Mouse (Mus musculus) T-helper 1 cell (primary cell): ENCODE results near the gene Gpc1.

Source experiments
- in situ Hi-C: fragments of 300-600 bp; cut with MboI, MseI; formaldehyde crosslinking; loops from one replicate; pipeline ENCODE4 v1.15.1; 2025; ENCODE audit warnings: high pct_unique_total_duplicates

The Gpc1 gene

DNA sequence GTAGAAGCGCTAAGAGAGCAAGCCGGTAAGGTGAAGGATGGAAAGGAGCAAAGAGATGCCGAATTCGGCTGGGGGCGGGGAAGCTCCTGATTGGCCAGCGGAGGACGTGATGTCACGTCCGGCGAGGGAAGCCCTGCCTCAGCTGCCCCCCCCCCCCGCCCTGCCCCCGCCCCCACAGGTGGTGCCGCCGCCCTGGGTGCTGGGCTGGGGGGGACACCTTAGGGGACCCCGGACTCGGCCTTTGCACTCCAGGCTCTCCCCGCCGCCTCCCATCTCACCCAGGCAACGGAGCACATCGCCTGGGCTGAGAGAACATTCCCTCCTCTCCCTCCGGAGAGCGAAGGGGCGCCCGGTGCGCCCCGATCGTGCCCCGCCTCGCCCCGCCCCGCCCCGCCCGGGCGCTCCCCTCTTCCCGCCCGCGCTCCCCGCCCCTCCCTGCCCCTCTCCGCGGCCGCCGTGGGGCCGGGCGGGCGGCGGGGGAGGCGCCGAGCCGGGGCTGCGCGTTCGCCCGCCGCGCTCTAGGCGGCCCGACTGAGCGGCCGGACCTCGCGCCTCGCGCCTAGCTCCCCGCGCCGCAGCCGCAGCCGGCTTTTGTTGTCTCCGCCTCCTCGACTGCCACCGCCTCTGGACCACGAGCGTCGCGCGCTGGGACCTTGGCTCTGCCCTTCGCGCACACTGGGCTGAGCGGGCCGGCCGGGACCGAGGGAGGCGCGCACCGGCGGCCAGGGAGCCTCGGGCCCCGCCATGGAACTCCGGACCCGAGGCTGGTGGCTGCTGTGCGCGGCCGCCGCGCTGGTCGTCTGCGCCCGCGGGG is at the start of gene Gpc1:
Gene Gpc1 (plus strand): TSS at position 458 of the 814 bp plus-strand sequence.
- in situ Hi-C loops: no loop called here

DNA sequence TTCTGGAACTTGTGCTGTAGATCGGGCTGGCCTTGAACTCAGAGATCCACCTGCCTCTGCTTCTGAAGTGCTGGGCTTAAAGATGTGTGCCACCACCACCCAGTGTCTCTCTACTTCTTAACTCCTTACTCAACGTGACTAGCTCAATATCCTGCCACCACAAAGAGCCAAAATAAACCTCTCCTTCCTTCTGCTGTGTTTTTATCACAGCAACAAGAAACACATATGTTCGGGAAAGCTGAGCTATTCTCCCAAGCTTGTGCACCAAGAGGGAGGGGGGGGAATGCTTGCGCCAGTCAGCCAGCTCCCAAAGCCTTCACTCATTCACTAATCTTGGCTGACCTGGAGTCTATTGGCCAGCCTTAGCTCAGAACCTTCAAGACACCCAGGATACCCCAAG is 49.6 kb upstream of the Gpc1 start:
- in situ Hi-C loops: no loop called here

DNA sequence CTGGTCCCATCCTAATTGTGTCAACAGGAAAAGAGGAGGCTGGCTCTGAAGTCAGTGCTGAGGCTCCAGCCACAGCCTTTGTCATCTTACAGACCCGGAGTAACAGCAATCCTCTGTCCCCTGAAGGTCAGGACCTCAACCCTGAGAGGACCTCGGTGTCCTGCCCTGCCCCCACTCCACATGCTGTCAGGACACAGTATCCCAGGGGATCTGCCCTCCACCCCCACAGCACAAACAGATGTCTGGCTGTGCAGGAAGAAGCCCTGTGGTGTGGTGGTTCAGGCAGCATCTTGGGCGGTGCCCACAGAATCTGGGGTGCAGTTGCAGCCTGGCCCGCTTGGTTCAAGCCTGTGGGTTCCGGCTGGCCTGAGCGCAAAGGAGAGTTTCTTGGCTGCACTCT is 48.9 kb upstream of the Gpc1 start:
- in situ Hi-C loops: no loop called here

DNA sequence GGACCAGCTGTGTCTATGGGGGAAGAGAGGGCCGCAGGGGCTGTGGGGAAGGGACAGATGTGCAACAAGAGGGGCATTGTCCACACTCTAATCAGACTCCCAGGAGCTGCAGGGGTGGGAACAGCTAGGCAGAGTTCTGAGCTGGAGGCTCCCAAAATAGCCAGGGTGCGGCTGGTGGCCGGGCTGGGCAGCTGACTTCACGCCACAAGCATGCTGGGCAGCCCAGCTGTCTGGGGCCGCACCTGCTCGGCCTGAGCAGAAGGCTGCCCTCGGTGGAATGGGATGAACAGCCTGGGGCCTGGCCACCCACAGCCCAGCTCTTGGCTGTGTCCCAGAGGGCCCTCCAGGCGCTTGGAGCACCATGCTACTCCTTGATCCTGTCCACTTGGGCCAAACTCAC is 44.2 kb upstream of the Gpc1 start:
- in situ Hi-C loops: no loop called here

DNA sequence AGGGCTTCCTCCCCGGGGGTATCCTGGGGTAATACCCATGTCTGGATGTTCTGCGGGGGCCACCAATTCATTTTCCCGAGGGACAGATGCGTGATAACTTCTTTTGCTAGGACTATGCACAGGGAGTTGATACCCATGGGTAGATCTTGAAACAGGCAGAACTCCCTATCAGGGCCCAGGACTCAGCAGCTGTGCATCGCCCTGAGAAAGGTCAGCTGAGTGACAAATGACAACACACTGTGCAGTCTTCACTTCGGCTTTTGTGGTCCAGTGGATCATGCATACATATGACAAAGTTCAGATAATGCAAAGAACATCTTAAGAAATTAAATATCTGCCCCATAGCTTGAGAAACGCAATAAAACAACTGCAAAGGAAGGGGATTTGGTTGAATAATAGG is 43.4 kb upstream of the Gpc1 start:
- in situ Hi-C loops: no loop called here

DNA sequence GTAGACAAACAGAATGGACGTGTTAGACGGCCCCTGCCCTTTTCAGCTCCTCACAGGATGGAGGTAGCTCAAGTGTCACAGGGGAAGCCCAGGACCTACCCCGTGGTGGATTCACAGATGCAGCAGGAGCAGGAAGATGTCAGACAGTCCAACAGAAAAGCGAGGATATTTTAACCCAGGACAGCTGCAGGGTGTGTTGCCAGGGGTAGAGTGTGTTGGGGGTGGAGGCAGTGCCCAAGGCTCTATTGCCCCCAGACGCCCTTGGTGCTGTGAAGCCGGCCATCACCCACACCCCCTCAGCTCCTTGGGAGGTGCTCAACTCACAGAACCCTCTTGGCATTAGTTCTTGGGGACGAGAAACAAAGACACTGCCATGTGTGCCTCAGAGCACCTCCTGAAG is 40.8 kb upstream of the Gpc1 start:
- in situ Hi-C loops: no loop called here

DNA sequence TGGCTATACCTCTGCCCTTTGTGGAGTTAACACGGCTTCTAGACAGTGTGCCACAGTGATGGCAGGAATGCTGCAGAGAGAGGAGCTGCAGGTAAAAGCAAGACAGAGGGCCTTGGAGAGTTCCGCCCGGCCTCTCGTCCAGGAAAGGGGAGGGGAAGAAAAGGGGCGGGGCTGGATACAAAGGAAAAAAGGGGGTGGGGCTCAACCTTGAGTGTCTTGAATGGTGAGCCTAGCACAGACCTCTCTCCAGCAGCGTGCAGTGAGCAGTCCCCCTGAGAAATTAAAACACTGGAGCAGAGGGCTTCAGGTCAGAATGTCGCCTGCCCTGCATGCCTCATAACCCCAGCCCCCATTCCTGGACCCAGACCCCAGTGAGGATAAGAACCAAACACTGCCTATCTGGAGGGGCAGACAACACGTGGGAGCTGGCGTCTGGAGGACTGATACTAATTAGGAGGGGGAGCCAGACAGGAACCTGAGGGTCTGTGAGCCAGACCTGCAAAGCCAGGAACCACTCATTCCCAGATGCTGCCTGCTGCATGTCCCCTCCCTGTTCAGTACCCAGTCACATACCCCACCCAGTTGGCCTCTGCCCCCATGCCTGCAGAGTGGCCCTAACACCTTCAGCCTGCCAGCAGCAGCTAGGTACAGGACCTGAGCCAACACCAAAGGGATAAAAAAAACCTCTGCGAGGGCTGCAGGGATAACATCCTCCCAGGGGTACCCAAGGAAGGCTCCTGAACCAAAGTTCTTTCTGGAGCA is 40.2 kb upstream of the Gpc1 start:
- in situ Hi-C loops: no loop called here

DNA sequence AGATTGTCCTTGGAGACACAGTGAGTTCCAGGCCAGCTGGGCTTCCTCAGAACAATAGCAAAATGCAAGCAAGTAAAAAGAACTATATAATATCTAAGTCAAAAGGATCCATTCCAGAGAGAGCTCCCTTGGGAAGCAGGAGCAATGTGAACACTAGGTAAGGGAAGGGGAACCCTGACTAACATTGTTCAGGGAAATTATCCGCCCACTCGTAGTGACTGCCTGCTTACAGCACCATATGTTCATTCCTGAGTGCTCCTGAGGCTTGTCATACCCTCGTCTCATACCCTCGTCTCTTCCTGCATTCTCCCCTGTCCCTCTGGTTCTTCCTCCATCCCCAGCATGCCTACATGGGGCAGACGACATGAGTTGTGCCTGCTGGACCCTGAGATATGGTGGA is 37.7 kb upstream of the Gpc1 start:
- in situ Hi-C loops: no loop called here

DNA sequence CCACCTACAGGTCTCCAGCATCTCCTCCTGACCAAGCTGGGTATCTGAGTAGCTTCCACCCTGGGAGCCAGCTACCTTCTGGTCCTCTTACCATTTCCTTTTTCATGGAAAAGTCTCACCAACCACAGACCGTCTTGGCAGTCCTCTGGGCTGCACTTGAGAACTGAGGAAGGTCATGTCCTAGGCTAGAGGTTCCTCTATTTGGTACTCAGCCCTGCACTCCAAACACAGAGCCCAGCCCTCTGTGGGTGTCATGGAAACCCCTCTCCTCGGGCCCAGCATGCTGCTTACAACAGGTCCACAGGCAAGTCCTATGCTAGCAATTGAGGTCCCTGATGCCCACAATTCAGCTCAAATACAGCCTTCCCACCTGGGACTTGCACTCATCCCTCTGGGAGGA is 33.0 kb upstream of the Gpc1 start:
- in situ Hi-C loops: no loop called here

DNA sequence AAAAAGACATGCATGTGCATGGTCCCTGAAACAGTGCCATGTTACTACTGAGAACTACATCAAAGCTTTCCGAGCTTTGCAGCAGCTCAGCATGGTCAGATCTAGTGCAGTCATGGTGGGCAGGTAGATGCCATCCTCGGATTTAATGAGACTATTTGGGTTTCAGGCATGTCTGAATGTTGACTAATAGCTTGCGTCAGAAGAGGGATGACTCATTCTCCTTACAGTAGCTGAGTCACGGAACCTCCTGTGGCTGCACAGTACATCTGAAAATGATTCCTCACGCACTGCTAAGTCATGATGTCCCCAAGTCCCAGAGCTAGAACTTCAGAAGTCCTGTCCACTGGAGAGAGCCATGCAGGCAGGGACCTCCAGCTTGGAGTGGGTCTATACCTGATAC is 31.8 kb upstream of the Gpc1 start:
- in situ Hi-C loops: no loop called here

DNA sequence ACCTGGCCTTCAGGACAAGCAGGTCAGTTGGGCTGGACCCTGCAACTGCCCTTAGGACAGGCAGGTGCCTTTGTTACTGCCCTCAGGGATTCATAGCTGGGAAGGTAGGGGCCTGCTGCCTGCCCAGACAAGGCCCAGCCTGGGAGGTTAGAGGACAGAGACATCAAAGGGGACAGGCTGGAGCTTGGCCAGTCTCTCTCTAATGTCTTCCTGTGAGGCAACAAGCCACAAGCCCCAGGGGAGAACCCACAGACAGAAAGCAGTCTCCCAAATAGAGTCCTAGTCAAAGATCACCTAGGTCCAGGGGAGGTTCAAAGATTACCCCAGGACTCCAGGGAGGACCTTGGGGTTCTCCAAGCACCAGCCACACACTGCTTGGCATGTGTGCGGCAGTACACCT is 29.1 kb upstream of the Gpc1 start:
- in situ Hi-C loops: no loop called here

DNA sequence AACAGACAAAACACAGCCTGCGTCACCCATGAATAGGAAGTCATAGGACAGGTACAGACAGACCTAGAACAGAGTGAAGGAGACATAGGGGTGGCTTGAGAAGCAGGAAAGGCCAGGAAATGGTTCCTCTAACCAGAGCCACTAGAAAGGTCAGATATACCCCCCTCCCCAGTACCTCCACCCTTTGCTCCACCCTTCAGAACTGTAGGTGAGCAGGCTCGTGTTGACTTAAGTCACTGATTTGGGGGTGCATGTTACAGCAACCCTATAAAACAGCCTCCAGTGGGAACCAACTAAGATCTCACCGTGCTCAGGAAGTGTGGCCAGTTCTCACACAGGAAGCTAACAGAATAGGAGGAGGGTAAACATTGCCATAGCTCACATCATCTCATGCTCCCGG is 28.1 kb upstream of the Gpc1 start:
- in situ Hi-C loops: no loop called here

DNA sequence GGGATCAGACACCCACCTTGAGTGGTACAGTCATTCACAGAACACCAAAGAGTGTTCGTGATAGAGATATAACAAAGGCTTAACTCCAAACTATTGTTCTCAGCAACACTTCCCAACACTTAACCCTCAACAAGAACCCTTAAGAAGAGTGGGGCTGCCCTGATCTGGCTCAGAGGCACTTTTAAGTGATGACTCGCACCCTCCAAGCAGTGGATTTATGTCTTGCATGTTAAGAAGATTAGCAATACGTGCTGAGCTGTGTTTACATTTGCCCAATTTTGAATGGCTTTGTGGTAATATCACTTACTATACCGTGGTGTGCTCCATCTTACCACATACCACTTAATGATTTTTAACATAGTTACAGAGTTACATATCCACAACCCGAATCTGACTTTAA is 26.3 kb upstream of the Gpc1 start:
- in situ Hi-C loops: no loop called here

DNA sequence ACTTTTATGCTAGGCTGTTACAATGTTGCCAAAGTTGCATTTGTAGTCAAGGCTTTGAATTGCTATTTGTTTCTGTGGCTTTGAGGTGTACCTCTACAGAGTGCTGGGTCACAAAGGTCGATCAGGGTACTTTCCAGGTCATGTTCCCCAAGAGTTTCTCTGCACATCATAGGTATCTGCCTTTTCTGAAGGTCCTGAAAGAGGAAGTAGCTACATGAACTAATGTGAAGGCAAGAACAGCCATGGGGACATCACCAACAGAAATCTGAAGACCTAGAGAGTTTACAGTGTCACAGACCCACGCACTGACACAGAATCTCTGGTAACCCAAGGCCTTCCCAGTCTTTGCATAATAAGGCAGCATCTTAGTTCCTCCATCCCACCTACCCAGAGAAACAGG is 25.6 kb upstream of the Gpc1 start:
- in situ Hi-C loops: no loop called here

DNA sequence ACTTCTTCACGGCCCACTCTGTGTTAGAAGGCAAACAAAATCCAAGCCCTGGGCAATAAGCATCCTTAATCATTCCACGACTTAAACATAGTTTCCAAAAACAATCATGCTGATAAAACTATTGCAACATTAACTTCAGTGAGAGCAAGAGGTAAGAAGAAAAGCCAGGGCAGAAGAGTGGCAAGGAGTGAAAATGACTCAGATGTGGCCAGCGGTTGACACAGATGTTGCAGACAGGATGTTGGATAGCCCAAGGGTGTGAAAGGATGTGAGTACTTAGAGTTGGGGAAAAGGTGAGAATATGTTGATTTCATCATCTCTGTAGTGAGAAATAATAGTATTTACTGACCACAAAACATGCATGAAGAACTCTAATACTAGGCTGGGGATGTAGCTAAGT is 24.7 kb upstream of the Gpc1 start:
- in situ Hi-C loops: no loop called here

DNA sequence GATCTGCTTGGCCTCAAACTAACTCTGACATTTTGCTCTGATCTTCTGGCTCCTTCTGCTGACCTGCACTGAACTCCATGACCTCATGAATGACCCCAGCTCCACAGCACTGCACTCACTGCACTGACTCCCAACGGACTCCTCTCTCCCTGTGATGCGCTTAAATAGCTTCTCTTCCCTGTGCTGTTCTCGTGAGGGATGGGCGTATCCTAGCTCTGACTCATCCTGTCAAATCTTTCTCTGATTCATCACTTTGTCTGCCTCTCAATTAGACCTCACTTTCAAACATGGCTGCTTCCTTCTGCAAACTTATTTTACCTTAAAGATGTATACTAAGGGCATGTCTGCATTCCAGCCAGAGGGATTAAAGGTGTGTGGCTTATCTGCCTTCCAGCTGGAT is 21.8 kb upstream of the Gpc1 start:
- in situ Hi-C loops: loop anchor here (10.0 kb wide), 1 partner anchor 675 kb away; no protein-coding TSS in a partner anchor

DNA sequence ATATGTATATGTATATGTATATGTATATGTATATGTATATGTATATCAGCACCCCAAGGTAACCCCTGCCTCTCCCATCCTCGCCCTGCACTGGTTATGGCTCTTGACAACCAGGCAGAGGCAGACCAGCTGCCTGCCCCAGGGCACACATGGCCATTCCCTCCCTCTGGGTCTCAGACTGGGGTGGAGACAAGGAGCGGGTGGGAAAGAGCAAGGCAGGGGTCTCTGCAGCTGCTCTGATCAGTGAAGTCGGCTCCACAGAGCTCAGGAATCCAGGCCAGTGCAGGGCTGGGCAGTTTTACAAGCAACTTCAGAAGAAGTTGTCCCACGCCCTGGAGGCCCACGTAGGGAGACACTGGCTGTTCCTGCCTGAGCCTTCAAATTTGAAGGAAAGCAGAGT is 17.1 kb upstream of the Gpc1 start:
- in situ Hi-C loops: loop anchor here (10.0 kb wide), 1 partner anchor 670 kb away; no protein-coding TSS in a partner anchor

DNA sequence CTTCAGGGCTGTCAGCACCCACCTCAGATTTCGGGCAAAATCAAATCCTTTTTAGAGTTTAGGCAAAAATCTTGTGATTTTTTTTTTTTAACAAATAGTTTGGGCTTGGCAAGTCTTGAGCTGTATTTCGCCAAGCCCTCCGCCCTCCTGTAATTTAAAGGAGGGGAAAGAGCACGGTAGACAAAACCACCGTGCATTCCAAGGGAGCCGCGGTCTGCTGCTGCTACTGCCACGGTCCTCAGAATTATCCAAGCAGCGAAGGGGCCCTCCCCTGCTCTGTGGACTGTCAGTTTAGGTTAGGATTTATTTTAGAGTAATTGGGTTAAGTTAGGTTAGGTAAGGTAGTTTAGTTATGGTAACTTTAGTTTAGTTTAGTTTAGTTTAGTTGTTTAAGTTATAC is 16.3 kb upstream of the Gpc1 start:
- in situ Hi-C loops: loop anchor here (10.0 kb wide), 1 partner anchor 670 kb away; no protein-coding TSS in a partner anchor

DNA sequence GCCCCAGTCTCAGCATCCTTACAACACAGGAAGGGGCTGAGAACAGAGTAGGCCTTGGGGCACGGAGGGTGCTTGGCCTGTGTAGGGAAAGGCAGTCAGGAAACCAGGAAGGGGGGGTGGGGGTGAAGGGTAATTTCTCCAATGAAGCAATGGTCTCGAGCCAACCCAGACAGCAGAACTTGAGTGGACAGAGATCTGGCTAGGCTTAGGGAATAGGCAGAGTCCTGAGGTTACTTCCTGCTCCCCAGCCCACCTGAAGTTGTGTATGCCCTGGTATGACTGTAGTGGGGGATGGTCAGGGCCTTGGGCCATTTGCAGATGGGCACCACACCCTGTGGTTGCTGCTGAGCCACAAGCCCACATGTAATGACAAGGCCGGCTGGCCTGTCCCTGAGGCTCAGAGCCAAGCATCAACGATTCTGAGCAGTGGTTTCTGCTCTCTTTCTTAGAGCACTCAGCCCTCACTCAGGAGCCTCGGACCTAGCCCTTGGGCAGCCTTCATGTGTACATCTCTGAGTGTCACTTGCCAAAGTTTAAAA is 15.6 kb upstream of the Gpc1 start:
- in situ Hi-C loops: loop anchor here (10.0 kb wide), 1 partner anchor 669 kb away; no protein-coding TSS in a partner anchor

DNA sequence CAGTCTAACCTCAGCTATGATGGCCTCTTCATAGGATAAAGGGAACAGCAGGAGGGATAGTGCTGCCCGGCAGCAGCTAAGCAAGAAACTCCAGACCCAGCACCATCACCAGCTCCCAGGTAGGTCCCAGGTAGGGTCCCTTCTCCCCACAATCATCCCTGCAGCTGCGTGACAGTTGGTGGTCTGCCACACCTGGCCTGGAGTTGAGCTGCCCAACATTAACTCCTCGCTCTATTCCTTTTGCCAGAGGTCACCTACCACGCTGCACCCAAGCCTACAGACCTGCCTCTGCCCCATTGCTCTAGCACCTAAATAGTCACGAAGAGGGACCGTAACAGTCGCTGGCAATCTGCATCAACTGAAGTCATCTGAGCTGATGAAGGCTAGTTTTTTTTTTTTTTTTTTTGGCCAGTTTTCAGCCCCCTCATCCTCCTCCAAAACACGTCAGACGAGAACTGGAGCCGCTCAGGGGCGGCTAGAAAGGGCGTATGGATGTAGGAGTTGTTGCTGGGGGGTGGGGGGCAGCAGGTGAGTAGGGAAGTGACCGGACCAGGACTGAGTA is 738 bp upstream of the Gpc1 start:
- in situ Hi-C loops: no loop called here

DNA sequence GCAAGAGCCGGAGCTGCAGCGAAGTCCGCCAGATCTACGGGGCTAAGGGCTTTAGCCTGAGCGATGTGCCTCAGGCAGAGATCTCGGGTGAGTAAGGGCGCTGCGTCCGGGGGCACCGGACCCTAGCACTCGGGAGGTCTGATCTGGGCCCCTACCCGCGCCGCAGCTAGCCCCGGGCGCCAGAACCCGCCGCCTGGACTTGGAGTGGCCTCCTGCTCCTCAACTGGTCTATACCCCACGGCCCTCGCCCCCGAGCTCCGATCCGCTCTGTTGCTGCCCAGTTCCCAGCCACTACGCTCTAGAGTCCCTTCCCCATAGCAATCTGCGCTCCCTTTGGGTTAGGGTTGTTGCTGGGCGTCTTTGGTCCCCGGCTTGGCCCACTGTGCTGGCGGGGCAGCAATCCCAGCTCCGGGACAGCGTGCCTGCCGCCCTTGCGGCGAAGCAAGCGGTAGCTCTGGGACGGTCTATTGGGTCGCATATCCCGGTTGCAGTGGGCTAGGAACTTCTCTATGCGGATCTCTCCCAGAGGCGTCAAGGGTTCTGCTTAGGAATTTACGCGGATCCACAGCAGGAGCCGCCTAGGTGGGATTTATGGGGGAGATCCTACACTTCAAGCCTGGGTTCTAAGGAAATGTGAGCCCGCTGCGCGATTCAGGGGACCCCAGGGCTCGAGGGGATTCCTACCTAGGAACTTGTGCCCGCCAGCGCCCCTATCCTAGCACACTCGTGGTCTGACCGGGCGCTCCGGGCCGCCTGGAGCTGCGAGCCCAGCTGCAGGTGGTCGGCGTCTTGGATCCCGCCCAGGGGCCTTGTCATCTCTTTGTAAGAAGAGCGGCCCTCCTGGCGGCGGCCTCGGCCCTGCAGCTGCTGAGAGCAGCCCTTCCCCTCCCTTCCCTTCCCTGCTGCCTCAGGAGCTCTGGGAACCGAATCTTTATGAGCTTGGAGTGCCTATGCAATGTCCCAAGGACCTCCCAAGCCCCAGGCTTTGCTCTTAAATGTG is 866 bp downstream of the Gpc1 start:
- in situ Hi-C loops: no loop called here
